Mouse (Mus musculus) thymus, postnatal 36 days (tissue): Measurements from ENCODE around the gene Ecel1.
A peak's percentile ranks its signal among the peaks of the same experiment; 100 is the strongest.

Source experiments
- DNase-seq, 2 experiments: peaks; one replicate each; pipeline ENCODE4 v3.0.0; 2022; ENCODE audit warnings: mixed read lengths in 2 of 2

Gene Ecel1

DNA sequence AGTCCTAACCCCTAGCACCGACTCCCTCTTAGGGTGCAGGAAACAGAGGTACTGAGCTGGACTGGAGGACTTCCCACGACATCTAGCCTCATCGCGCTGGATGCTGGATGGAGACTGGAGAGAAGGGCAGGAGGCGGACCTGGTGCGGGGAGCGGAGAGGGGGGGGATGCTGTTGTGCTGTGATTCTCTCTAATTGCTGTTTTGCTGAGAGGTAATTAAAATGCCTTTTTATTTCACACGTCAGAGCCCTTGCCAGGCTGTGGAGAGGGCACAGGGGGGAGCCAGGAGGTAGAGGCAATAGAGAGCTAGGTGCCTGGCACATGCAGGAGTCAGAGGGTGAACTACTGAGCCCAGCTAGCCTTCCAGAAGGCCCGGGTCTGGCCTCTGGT is 8.5 kb upstream of the Ecel1 start:
- no peak for DNase-seq

GRCm38 (mm10) chr1:87164164-87164795 is 8.0 kb upstream of the Ecel1 start:
- no peak for DNase-seq

- DNase-seq, result no peak
These were observed 3.1 kb upstream of the Ecel1 start for GRCm38 (mm10) chr1:87159396-87159795.

DNA sequence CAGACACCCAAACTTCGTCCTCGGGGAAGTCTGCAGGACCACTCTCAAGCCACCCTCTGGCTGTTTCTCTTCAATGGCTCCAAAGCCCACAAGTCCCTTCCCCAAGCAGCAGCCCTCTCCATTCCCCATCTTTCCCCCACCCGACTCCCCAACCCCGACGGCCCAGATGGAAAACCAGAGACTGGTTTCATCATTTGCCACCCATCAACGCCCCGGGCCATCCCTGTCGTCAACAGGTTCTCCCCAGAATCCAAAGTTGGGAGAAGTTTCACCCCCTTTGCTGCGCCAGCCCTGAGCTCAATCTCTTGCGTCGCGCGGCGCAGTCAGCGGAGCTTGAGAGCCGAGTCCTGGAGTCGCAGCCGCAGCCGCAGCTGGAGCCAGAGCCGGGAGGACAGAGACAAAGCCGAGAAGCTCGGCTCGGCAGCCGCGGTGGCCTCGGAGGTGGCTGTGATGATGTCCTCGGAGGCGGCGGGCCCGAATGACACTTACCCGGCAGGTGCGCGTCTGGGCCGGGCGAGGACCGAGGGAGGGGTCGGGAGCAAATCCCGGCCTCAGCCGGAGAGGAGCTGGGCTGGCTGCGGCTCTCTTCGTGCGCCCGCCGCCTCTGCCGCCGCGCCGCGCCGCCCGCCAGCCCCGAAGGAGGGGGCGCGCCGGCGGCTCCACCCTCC is 656 bp downstream of the Ecel1 start:
- no peak for DNase-seq

DNA sequence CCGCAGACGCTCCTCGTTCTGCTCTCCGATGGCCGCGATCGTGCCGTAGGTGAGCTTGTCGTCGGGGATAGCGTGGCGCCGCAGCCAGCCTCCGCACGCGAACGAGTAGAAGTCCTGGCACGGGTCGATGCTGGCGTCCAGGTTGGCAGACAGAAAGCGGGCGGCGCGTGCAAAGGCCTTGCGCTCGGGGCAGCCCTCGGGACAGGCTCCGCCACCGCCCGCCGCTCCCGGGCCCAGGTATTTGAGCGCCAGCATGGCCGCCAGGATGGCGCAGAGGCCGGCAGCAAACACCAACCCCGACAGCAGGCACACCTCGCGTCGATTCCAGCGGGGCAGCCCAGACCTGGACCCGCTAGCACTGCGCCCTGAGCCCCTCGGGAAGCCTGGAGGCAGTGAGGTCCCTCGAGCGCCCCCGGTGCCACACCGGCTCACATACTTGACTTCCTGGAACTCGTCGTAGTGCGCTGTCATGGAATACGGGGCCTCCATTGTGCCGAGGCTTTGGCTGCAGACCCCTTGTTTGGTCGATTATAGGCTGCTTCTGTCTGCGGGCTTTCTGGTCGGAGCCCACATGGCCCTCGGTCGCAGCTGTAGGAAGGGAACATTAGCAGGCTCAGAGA is 1.7 kb downstream of the Ecel1 start:
- no peak for DNase-seq

DNA sequence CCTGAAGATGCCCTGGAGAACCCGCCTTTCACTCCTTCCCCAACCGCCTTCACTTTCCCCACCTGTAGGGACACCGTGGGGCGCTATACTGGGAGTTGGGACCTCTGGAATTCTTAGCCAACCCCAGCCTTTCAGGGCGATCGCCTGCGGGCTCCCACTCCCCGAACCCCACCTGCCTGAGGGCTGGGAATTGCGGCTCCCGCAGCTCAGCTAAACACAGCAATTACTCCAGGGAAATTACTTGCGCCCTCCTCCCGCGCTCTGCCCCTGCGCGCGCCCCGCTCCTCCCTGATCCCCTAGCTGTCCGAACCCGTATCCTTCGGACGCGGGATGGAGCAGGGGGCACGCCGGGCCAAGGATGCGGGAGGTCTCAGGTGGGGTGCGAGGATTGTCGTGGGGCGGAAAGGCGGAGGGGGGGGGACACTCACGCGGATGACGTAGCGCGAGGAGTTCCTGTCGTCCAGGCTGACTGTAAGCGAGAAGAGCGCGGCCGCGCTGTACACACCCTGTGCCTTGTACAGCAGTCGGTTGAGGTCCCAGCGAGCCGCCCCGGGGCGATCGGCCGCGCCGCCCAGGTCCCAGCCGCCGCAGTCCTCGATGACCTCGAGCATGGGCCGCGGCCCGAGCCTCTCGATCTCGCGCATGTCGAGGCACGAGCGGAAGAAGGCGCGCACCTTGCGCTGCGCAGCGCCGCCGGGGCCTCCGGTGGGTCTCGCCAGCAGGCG is 2.4 kb downstream of the Ecel1 start:
- no peak for DNase-seq

GRCm38 (mm10) chr1:87151286-87151685 is 5.0 kb downstream of the Ecel1 start:
- no peak for DNase-seq

GRCm38 (mm10) chr1:87149422-87149821 is 6.9 kb downstream of the Ecel1 start:
- DNase-seq, result no peak

DNA sequence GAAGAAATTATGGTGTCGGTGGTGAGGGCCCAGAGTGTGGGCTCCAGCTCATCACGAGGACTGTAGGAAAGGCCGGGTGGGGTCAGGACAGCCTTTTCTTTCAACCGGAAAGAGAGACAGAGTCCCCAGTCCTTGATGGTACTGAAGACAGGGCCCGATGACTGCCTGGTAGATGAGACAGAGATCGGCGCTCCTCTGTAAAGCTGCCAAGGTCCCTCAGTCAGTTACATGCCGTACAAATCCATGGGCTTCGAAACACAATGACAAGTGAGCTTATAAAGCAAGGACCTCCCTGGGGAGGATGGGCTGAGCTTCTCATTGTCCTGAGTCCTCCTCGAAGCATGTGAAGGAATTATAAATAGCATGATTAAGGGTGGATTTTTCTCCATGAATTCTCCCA is 13.2 kb downstream of the Ecel1 start:
- no peak for DNase-seq

DNA sequence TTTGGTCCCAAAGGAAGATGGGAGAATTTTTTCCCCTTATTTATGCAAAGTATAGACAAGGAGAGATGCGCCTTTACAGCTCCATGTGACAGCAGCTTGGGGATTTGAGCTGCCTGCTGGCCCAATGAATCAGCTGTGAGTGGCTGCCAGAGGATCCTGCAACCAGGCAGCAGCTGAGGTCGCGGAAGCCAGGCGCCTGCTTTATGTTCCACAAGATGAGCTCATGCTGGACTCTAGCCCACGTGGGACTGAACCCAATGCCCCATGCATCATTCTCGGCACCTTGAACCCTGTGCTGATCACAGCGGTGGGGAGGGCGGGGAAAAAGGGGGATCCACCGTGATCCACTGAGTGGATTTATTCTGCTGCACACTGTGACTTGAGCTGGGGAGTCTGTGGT is 13.9 kb downstream of the Ecel1 start:
- no peak for DNase-seq

GRCm38 (mm10) chr1:87141550-87141949 is 14.8 kb downstream of the Ecel1 start:
- no peak for DNase-seq

- DNase-seq, result no peak
These were observed 24.5 kb downstream of the Ecel1 start for GRCm38 (mm10) chr1:87131803-87132202.

DNA sequence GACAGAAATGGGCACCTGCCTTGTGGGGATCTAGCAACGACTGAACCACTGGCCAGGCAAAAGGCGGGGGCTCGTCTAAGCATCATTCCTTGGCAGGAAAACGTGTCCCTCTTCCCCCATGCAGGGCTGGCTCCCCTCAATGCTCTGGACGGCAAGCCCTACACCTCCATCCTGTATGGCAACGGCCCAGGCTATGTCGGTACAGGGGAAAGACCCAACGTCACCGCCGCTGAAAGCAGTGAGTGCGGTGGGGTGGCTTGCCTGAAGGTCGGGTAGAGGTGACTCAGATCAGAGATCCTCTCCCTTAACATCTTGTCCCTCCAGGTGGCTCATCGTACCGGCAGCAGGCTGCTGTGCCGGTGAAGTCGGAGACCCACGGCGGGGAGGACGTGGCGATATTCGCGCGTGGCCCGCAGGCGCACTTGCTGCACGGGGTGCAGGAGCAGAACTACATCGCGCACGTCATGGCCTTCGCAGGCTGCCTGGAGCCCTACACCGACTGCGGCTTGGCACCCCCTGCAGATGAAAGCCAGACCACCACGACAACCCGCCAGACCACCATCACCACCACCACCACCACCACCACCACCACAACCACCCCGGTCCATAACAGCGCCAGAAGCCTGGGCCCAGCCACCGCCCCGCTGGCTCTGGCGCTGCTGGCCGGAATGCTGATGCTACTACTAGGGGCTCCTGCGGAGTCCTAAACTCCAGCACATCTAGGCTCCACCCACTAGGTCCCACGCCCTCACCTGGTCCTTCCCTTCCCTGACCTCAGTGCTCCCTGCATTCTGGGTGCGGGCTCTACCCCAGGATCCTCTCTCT is 28.9 kb downstream of the Ecel1 start:
- peak; percentile 20 to 25 for DNase-seq

- no peak for DNase-seq
These were observed 31.6 kb downstream of the Ecel1 start, which contains the start of gene Akp3 for GRCm38 (mm10) chr1:87124673-87125072. Gene Akp3 (plus strand): TSS chr1:87124973.

DNA sequence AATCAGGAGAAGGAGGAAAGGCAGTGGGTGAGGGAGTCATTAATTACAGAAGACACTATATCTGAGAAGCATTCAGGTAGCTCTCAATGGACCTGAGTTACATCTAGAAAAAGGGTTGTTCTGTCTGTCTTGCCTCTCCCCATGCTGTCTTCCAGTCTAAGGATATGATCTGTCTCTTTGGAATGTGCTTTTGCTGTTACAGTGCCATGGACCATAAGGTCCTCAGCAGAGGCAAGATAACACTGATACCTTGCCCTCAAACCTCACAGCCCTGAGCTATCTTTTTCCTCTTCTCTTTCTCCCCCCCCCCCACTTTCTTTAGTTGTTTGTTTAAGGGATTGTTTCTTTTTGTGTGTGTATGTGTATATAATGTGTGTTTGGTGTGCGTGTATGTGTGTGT is 41.5 kb downstream of the Ecel1 start:
- DNase-seq, result no peak

- DNase-seq, result peak in 1 of 2 experiments; percentile 16
These were observed 44.5 kb downstream of the Ecel1 start for GRCm38 (mm10) chr1:87111719-87112354.

GRCm38 (mm10) chr1:87108564-87108963 is 47.8 kb downstream of the Ecel1 start:
- no peak for DNase-seq

DNA sequence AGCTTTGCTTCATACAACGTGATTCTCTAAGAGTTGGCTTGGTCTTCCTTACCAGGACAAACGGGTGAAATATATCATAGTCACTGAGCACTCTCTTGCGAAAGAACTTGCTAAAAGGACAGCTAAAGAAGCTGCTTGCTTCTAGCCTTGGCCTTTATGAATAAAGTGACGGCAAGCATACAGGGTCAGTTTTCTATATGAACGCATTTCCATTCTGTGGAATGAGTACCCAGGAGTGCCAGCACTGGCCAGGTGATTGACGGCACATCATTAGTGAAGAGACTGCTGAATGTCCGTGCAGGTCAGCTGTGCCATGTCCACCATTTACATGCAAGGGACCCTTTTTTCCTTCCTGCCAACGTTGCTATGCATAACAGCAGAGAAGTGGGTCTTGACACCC is 49.8 kb downstream of the Ecel1 start:
- no peak for DNase-seq

DNA sequence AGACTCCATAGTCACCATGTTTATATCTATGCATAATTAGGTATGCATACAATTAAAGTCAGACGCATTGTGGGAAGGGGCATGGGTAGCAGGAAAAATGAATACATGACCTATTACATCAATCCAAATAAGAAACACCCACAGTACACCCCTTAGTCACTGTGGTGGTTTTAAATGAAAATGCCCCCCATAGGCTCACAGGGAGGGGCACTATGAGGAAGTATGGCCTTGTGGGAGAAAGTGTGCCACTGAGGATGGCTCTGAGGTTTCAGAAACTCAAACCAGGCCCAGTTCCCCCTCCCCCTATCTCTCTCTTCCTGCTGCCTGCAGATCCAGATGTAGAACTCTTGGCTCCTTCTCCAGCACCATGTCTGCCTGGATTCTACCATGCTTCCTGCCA is 52.4 kb downstream of the Ecel1 start:
- no peak for DNase-seq

GRCm38 (mm10) chr1:87102114-87102513 is 54.2 kb downstream of the Ecel1 start:
- no peak for DNase-seq

DNA sequence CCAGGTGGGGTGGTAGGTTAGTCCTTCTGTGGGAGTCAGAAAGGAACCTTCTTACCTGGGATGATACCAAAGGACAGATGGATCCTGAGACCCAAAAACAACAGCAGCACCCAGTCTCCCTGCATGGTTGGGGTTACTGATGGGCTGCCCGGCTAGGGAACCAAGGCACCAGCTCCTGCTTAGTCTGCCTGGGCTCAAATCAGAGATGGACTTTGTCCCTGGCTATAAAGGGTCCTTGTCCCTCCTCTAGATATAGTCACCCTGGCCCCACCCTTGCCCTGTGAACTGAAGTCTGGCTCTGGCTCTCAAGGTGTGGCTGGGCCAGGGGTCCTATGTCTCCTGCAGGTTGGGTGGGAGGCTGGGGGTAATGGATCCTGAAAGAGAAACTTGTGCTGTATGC is 54.9 kb downstream of the Ecel1 start, which contains the start of gene Alpi:
Gene Alpi, minus strand, starts transcription at position 196 of the 400 bp plus-strand sequence.
- no peak for DNase-seq

DNA sequence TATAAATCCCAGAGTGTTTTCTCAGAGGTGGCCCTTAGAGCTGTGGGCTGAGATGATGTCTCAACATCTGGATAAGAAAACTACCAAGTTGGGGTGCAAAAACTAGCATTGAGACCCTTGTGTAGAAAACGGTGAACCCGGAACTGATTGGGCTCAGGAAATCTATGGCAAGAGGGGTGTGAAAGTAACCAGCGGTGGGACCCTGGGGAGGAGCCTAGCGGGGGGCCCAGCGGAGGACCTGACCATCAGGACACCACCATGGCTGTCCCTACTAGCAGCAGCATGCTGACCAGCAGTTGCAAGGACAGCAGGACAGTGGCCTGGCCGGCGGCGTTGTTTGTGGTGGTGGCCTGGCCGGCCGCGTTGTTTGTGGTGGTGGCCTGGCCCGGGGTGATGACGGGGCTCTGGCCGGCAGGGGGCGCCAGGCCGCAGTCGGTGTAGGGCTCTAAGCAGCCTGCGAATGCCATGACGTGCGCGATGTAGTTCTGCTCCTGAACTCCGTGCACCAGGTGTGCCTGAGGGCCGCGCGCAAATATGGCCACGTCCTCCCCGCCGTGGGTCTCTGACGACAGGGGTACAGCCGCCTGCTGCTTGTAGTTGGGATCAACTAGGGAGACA is 57.9 kb downstream of the Ecel1 start:
- DNase-seq, result peak; percentile 32 to 40
